Mouse (Mus musculus) liver, adult 2 months (tissue): Measurements from ENCODE around the gene Gpr84.

Source experiments
- CTCF ChIP-seq: fragments of 200-500 bp; IDR thresholded peaks from 2 replicates; pipeline ENCODE4 v1.5.1; 2011; ENCODE audit warnings: low read depth, low read length, control low read depth
- POLR2A ChIP-seq: fragments of 200-500 bp; IDR thresholded peaks from 2 replicates; pipeline ENCODE4 v1.6.1; 2011; ENCODE audit warnings: low read length, control low read depth; ENCODE audit not compliant: insufficient read depth; ENCODE audit errors: extremely low read depth

- TF ChIP-seq CTCF: no peak
- TF ChIP-seq POLR2A: no peak
Observed at GRCm38 (mm10) chr15:103292673-103293345, 17.6 kb downstream of the Gpr84 start.
